Mouse (Mus musculus): Measurements from ENCODE around the gene 1110012L19Rik. TPM values are rescaled to one million over a fixed set of nuclear protein-coding genes. Genes with fewer than 3 reads are reported as not detected.
"Not testable (repeated sequence)": the region's sequence is repeated elsewhere in the genome, so short reads cannot be mapped to it uniquely, and the experiment has no call there.

1110012L19Rik gene
- total RNA-seq (2014; rRNA removed) (28.5 and 33.1 TPM in 2 replicates), polyA plus RNA-seq (2015; fragmentation: Nextera tagmentation; extraction: Ambion mirVana) (47.2 and 48.8 TPM in 2 replicates)

DNA sequence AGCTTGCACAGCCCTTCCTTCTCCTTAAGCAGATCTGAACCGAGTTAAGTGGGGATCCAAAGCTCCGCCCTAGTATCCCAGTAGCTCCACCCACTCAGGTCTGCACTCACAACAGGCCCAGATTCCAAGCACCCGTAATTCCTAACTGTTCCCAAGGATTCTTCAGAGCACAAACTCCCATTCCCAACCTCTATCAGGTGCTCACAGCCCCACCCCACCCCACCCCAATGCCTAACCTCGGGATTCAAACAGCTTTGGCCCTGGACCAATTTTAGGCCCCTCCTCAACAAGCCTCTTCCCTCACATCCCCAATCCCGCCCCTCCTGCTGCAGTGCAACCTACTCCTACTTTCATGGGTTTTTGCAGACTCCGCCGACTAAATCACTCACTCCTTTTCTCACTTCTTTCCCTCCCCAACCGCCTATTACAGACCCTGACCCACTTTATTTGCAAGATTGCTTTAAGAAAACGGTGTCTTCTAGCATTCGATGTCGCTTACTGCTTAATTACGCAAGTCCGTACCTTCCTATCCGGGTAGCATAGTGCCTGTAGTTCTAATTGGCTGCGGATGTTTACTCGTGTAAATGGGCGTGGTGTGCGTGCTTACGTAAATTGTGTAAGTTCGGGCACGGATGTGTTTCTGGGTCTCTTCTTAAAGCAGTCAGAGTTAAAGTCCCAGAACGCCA lies at the start of gene 1110012L19Rik:
Gene 1110012L19Rik, plus strand, starts transcription at position 602 of the 686 bp plus-strand sequence.
- no peak for TF ChIP-seq CTCF (IDR thresholded peaks at IDR 0.05; ENCODE audit: low read depth)
- H3K4me2 ChIP-seq (ENCODE audit: low read depth) = peak within 1 kb of the TSS; percentile 49
- no peaks in the 10 kb centered on the region for H3K27me3 ChIP-seq (ENCODE audit: insufficient read depth, low read length)
- peak within 1 kb of the TSS; percentile 47 for H3K9ac ChIP-seq
- H3K36me3 ChIP-seq (ENCODE audit: insufficient read depth) = no peaks in the 10 kb centered on the region; the same call in 1 of the 2 replicates
- peak within 1 kb of the TSS; percentile 83 for H3K27ac ChIP-seq (ENCODE audit: low read depth, low read length)
- ATAC-seq (peak; percentile 98), DNase-seq (peak; percentile 90)
- peak within 1 kb of the TSS; percentile 46 for H3K4me3 ChIP-seq (ENCODE audit: low read depth, low read length)
- 23% methylated on average over 22 of the region's 22 CpGs for WGBS
- H3K9me3 ChIP-seq (ENCODE audit: low read length) = no peaks in the 10 kb centered on the region
- H3K4me1 ChIP-seq (ENCODE audit: insufficient read depth) = no peaks in the 10 kb centered on the region

GRCm38 (mm10) chrX:70362985-70363384 lies 22.7 kb upstream of the 1110012L19Rik start:
- Histone ChIP-seq H3K27me3 (ENCODE audit: insufficient read depth, low read length) (no peaks in the 10 kb centered on the region), H3K4me1 (ENCODE audit: insufficient read depth) (no peaks in the 10 kb centered on the region), H3K4me2 (ENCODE audit: low read depth) (peak overlapping the region; percentile 50), H3K27ac (ENCODE audit: low read depth, low read length) (no peak overlapping the region), H3K9ac (peak overlapping the region; percentile 63; the same call in 1 of the 2 replicates), H3K4me3 (ENCODE audit: low read depth, low read length) (peak overlapping the region; percentile 51), H3K36me3 (ENCODE audit: insufficient read depth) (peaks cover 2% of the 10 kb centered on the region), H3K9me3 (ENCODE audit: low read length) (no peaks in the 10 kb centered on the region)
- 75% methylated on average over 7 of the region's 7 CpGs for WGBS
- no peak for TF ChIP-seq CTCF (IDR thresholded peaks at IDR 0.05; ENCODE audit: low read depth)
- no peak for DNase-seq
- ATAC-seq = no peak

GRCm38 (mm10) chrX:70363446-70363845 lies 22.2 kb upstream of the 1110012L19Rik start:
- no peaks in the 10 kb centered on the region for H3K27me3 ChIP-seq (ENCODE audit: insufficient read depth, low read length)
- H3K27ac ChIP-seq (ENCODE audit: low read depth, low read length) = peak overlapping the region; percentile 9; the same call in 1 of the 2 replicates
- H3K9ac ChIP-seq = peak overlapping the region; percentile 63
- H3K9me3 ChIP-seq (ENCODE audit: low read length) = no peaks in the 10 kb centered on the region
- no peaks in the 10 kb centered on the region for H3K4me1 ChIP-seq (ENCODE audit: insufficient read depth)
- 64% methylated on average over 5 of the region's 5 CpGs for WGBS
- ATAC-seq = no peak
- TF ChIP-seq CTCF (IDR thresholded peaks at IDR 0.05; ENCODE audit: low read depth) = no peak
- no peaks in the 10 kb centered on the region; the same call in 1 of the 2 replicates for H3K36me3 ChIP-seq (ENCODE audit: insufficient read depth)
- peak overlapping the region; percentile 50 for H3K4me2 ChIP-seq (ENCODE audit: low read depth)
- peak overlapping the region; percentile 51 for H3K4me3 ChIP-seq (ENCODE audit: low read depth, low read length)
- DNase-seq = no peak

- ATAC-seq (no peak), DNase-seq (no peak)
- no peaks in the 10 kb centered on the region; the same call in 1 of the 2 replicates for H3K36me3 ChIP-seq (ENCODE audit: insufficient read depth)
- no peak for TF ChIP-seq CTCF (IDR thresholded peaks at IDR 0.05; ENCODE audit: low read depth)
- H3K9ac ChIP-seq = peak overlapping the region; percentile 63
- H3K27ac ChIP-seq (ENCODE audit: low read depth, low read length) = peak overlapping the region; percentile 83; the same call in 1 of the 2 replicates
- no peaks in the 10 kb centered on the region for H3K27me3 ChIP-seq (ENCODE audit: insufficient read depth, low read length)
- H3K4me1 ChIP-seq (ENCODE audit: insufficient read depth) = no peaks in the 10 kb centered on the region
- WGBS = 63% methylated on average over 1 of the region's 1 CpGs
- H3K9me3 ChIP-seq (ENCODE audit: low read length) = no peaks in the 10 kb centered on the region
- peak overlapping the region; percentile 50 for H3K4me2 ChIP-seq (ENCODE audit: low read depth)
- peak overlapping the region; percentile 51 for H3K4me3 ChIP-seq (ENCODE audit: low read depth, low read length)
Measured at GRCm38 (mm10) chrX:70364202-70364601, 21.5 kb upstream of the 1110012L19Rik start.

DNA sequence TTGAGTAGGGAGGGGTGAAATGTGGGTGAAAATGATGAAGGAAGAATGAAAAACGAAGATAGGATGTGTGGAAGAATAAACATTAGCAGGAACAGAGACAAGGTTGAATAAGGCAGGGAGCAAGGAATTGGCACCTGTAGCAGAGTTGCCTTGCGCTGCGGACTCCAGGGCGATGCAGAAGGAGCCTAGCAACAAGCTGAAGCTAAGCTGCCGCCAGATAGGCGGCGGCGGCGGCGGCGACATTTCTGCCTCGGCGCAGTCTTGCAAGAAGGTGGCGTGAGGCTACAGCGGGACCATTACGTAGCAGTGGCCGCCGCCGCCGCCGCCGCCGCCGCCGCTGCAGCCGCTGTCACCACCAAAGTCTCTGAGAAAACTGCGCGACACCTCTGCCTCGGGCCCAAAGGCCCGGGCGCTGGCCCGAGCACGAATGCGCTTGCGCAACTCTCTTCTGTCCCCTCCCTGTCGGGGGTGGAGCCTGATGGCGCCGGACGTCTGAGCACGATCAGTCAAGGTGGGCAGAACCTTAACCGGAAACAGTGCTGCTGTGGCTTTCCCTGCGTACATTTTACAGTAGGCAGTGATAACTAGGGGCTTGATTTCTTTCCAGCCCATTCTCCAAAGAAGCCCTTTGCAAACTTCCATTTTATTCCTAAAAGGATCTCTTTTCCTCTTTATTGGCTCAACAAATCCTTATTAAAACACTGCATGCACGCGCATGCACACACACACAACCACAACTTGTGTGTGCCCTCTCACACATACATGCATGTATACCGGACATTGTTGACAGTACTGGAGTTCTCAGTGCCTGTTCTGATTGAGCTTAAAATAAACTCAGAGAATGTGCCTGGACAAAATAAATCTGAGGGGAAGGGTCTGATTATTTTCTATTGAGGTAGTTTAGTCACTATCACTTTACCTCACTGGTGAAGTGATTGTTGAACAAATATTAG lies 20.7 kb upstream of the 1110012L19Rik start, which contains the start of gene Ids:
Gene Ids, minus strand, starts transcription at position 424 of the 953 bp plus-strand sequence.
- H3K27ac ChIP-seq (ENCODE audit: low read depth, low read length) = peak within 1 kb of the TSS; percentile 83
- peak within 1 kb of the TSS; percentile 50 for H3K4me2 ChIP-seq (ENCODE audit: low read depth)
- ATAC-seq = peak; percentile 96
- peak; percentile 90 for DNase-seq
- no peaks in the 10 kb centered on the region; the same call in 1 of the 2 replicates for H3K36me3 ChIP-seq (ENCODE audit: insufficient read depth)
- no peaks in the 10 kb centered on the region for H3K4me1 ChIP-seq (ENCODE audit: insufficient read depth)
- 31% methylated on average over 45 of the region's 45 CpGs for WGBS
- H3K9ac ChIP-seq = peak within 1 kb of the TSS; percentile 63
- no peaks in the 10 kb centered on the region for H3K9me3 ChIP-seq (ENCODE audit: low read length)
- TF ChIP-seq CTCF (IDR thresholded peaks at IDR 0.05; ENCODE audit: low read depth) = no peak
- peak within 1 kb of the TSS; percentile 51 for H3K4me3 ChIP-seq (ENCODE audit: low read depth, low read length)
- H3K27me3 ChIP-seq (ENCODE audit: insufficient read depth, low read length) = no peaks in the 10 kb centered on the region

- WGBS = 36% methylated on average over 1 of the region's 6 CpGs
- H3K4me1 ChIP-seq (ENCODE audit: insufficient read depth) = not testable (repeated sequence)
Measured at GRCm38 (mm10) chrX:70369758-70370157, 15.9 kb upstream of the 1110012L19Rik start.

More at GRCm38 (mm10) chrX:70369758-70370157, 15.9 kb upstream of the 1110012L19Rik start:
- not testable (repeated sequence) for H3K9me3 ChIP-seq (ENCODE audit: low read length); H3K27ac ChIP-seq (ENCODE audit: low read depth, low read length); H3K4me3 ChIP-seq (ENCODE audit: low read depth, low read length); H3K4me2 ChIP-seq (ENCODE audit: low read depth); H3K27me3 ChIP-seq (ENCODE audit: insufficient read depth, low read length); DNase-seq; H3K36me3 ChIP-seq (ENCODE audit: insufficient read depth); H3K9ac ChIP-seq
- ATAC-seq = 0 out of 2 replicates have a peak, but pooled peaks have one; percentile 14
